Mouse (Mus musculus): ENCODE results near the gene Map3k20.

- TF ChIP-seq HCFC1 (IDR thresholded peaks at IDR 0.05; ENCODE audit: borderline replicate concordance, insufficient read depth, low read length) (no peak), MAFK (IDR thresholded peaks at IDR 0.05; ENCODE audit: insufficient read depth, low read depth, low read length) (no peak), ZC3H11A (IDR thresholded peaks at IDR 0.05; ENCODE audit: borderline replicate concordance, low read depth, low read length) (no peak)
Observed at GRCm38 (mm10) chr2:72416095-72417080, 131.0 kb downstream of the Map3k20 start.

Data from ES-E14 (cell line).